Mouse (Mus musculus): Measurements from ENCODE around the gene Asap3. TPM values are rescaled to one million over a fixed set of nuclear protein-coding genes. Genes with fewer than 3 reads are reported as not detected.

Gene Asap3
- total RNA-seq, 2 experiments from 2014 or later: 1.6 to 2.8 TPM

DNA sequence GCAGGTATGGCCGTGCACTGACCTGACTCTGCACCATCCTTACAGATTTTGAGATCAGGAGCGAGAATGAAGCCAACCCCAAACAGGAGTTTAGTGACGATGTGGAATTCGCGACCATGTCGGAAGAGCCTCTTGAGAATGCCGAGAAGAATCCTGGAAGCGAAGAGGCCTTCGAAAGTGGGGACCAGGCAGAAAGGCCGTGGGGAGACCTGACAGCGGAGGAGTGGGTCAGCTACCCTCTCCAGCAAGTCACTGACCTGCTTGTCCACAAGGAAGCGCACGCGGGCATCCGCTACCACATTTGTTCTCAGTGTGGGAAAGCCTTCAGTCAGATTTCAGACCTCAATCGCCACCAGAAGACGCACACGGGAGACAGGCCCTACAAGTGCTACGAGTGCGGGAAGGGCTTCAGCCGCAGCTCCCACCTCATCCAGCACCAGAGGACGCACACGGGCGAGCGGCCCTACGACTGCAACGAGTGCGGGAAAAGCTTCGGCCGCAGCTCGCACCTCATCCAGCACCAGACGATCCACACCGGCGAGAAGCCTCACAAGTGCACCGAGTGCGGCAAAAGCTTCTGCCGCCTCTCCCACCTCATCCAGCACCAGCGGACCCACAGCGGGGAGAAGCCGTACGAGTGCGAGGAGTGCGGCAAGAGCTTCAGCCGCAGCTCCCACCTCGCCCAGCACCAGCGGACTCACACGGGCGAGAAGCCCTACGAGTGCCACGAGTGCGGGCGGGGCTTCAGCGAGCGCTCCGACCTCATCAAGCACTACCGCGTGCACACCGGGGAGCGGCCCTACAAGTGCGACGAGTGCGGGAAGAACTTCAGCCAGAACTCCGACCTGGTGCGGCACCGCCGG is 84.0 kb downstream of the Asap3 start:
- DNase-seq (ENCODE audit: low spot score in 2 of 2): no peak

DNA sequence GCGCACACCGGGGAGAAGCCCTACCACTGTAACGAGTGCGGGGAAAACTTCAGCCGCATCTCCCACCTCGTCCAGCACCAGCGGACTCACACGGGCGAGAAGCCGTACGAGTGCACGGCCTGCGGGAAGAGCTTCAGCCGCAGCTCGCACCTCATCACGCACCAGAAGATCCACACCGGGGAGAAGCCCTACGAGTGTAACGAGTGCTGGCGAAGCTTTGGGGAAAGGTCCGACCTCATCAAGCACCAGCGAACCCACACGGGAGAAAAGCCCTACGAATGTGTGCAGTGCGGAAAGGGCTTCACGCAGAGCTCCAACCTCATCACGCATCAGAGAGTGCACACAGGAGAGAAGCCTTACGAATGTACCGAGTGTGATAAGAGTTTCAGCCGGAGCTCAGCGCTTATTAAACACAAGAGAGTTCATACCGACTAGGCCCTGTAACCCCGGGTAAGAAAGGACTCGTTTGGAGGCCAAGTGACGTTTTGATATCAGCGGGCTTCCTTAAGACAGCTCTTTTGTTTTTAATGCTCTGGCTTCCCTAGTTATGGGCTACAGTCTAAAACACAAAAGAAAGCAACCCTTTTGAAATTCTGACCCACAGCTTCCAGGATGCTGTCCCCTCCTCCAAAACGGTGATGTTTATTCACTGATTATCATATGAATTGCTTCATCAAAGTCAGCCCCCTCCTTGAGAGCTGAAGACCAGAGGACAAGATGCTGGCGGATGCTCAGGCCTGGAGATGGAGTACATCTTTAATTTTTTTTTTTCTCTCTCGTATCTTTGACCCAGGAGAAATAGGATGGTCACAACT is 84.8 kb downstream of the Asap3 start:
- DNase-seq (ENCODE audit: low spot score in 2 of 2): no peak

DNA sequence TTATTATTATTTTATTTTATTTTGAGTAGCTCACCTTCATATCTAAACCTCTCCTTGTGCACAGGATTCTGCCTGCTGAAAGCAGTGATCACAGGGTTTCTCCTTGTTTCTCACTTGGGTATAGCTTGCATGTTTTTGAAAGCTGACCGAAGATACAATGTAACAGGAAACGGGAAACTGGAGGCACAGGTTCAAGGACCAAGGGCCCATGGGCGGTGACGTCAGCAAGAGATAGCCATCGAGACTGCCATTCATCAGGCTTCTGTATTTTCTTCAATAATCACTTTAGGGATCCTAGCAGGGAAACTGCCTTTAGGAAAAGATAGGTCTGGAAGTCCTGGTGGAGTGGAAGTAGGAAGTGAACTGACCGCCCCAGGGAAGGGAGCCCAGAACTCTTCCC is 85.5 kb downstream of the Asap3 start:
- no peak for DNase-seq (ENCODE audit: low spot score in 2 of 2)

Other genes with a start within 250 kb of the Asap3 start
- gene Gale, start 242.6 kb upstream of the Asap3 start, total RNA-seq (2021): 10 to 100 TPM; 18.2 to 43.2 TPM
- 10 to 100 TPM; 71.4 to 71.5 TPM for gene Lypla2, start 233.7 kb upstream of the Asap3 start, total RNA-seq (2021)
- gene Pithd1, start 219.1 kb upstream of the Asap3 start, total RNA-seq (2021): 10 to 100 TPM; 29.4 to 31.4 TPM
- gene Eloa, start 184.6 kb upstream of the Asap3 start, total RNA-seq (2021): 10 to 100 TPM; 41.4 to 41.7 TPM
- 100 to 1,000 TPM; 560 to 640 TPM for gene Rpl11, start 152.9 kb upstream of the Asap3 start, total RNA-seq (2021)
- 10 to 100 TPM; 47.4 to 77.7 TPM for gene Id3, start 62.9 kb upstream of the Asap3 start, total RNA-seq (2021)
- 1 to 10 TPM; 1.9 to 3.2 TPM for gene E2f2, start 34.0 kb upstream of the Asap3 start, total RNA-seq (2021)
- 1 to 10 TPM; 1.5 to 4.7 TPM for gene Tcea3, start 41.4 kb downstream of the Asap3 start, total RNA-seq (2021)
- gene Zfp46, start 78.3 kb downstream of the Asap3 start, total RNA-seq (2021): 10 to 100 TPM; 15.5 to 17.2 TPM
- gene Hnrnpr, start 104.6 kb downstream of the Asap3 start, total RNA-seq (2021): 10 to 100 TPM; 52.2 to 64.3 TPM
- gene Htr1d, start 217.2 kb downstream of the Asap3 start, total RNA-seq (2021): under 1 TPM in 1 of 2 experiments, not detected in 1; 0.35 TPM

Measured in adrenal gland, adult 18-20 months (tissue).